Mouse (Mus musculus) small intestine, adult 2 months (tissue): ENCODE results near the gene Thap4. TPM values are rescaled to one million over a fixed set of nuclear protein-coding genes. Genes with fewer than 3 reads are reported as not detected.

Experiments
- H3K27ac ChIP-seq: fragments of 200-500 bp; 2 replicates; pipeline ENCODE4 v1.5.1; 2012; ENCODE audit warnings: low read depth, low read length, control low read depth, inconsistent platforms; ENCODE audit not compliant: insufficient read depth
- H3K27me3 ChIP-seq: fragments of 200-500 bp; 2 replicates; pipeline ENCODE4 v1.6.1; 2012; ENCODE audit warnings: mild to moderate bottlenecking, moderate library complexity, low read length, inconsistent platforms; ENCODE audit not compliant: control insufficient read depth, insufficient read depth
- H3K36me3 ChIP-seq: fragments of 200-500 bp; 2 replicates; pipeline ENCODE4 v1.6.1; 2012; ENCODE audit warnings: mild to moderate bottlenecking, low read length, control low read depth, inconsistent platforms; ENCODE audit not compliant: control insufficient read depth, insufficient read depth
- H3K4me1 ChIP-seq: fragments of 200-500 bp; 2 replicates; pipeline ENCODE4 v1.6.1; 2012; ENCODE audit warnings: low read length, inconsistent platforms, mixed read lengths; ENCODE audit not compliant: control insufficient read depth, insufficient read depth, insufficient read length
- H3K4me3 ChIP-seq: fragments of 200-500 bp; 2 replicates; pipeline ENCODE4 v1.5.1; 2012; ENCODE audit warnings: low read depth, mild to moderate bottlenecking, control low read depth, inconsistent platforms, low read length, moderate library complexity
- CTCF ChIP-seq: fragments of 200-500 bp; IDR thresholded peaks from 2 replicates; pipeline ENCODE4 v1.5.1; 2012; ENCODE audit warnings: low read depth, mild to moderate bottlenecking, control low read depth, inconsistent platforms, low read length, moderate library complexity, mixed read lengths; ENCODE audit not compliant: insufficient replicate concordance, insufficient read length; ENCODE audit errors: extremely low read depth
- POLR2A ChIP-seq: fragments of 200-500 bp; IDR thresholded peaks from 2 replicates; pipeline ENCODE4 v1.6.1; 2012; ENCODE audit warnings: low read depth, mild to moderate bottlenecking, control low read depth, inconsistent platforms, low read length, moderate library complexity
- WGBS: fragments of 180-500 bp; shearing (Covaris S2); methylation state at CpG from one replicate; pipeline ENCODE4 v1.1.7; 2018; 5-methylcytosine and 5-hydroxymethylcytosine counted together
- polyA plus RNA-seq: library from polyadenylated mRNA; depleted of rRNA; stranded (reverse); fragments of >200 nt; gene quantifications from 2 replicates; pipeline ENCODE4 v1.2.3, GENCODE M21; 2012

Thap4 gene
- polyA plus RNA-seq, 1 experiment: 63.0 TPM

DNA sequence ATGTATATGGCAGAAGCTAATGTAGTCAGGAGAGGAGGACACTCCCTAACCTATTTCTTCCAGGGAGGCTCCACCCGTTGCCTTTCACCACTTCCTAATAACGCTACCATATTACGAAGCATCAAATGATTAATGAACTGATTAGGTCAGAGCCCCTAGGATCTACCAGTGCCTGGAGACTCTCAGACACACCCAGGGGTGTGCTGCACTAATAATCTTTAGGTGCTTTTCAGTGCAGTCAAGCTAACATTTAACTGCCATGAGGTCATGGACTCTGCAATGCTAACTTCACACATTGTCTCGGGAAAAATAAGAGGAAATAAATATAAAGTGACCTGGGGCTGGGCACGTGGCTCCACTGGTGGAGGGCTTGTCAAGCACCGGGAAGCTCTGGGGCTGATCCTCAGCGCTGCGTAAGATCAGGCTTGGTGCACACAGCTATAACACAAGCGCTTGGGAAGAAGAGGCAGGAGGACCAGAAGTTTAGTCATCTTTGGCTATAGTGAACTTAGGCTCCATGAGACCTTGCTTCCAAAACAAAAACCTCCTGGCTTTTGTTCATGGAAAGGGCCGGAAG, 51.1 kb downstream of the Thap4 start:
- H3K27me3 ChIP-seq: no peaks in the 10 kb centered on the region
- H3K27ac ChIP-seq: no peak overlapping the region
- peaks cover 10% of the 10 kb centered on the region for H3K36me3 ChIP-seq
- TF ChIP-seq CTCF (no peak), POLR2A (no peak)
- 55% methylated on average over 10 of the region's 10 CpGs for WGBS
- H3K4me1 ChIP-seq: peaks cover 4% of the 10 kb centered on the region; the same call in 1 of the 2 replicates
- no peak overlapping the region for H3K4me3 ChIP-seq

DNA sequence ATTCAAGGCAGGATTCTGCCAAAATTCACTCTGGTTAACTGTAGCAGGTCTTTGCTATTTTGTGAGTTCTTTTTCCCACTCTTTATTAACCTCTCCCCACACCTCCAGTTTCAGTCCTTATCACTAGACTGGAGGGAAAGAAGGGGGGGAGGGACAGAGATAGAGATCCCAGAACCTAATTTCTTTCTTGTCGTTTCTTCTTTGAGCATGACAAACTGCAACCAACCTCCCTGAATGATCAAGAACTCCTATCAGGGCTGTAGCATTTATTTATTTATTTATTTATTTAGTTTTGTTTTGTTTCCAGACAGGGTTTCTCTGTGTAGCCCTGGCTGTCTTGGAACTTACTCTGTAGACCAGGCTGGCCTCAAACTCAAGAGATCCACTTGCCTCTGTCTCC, 52.6 kb downstream of the Thap4 start:
- H3K4me1 ChIP-seq: peaks cover 4% of the 10 kb centered on the region; the same call in 1 of the 2 replicates
- no peaks in the 10 kb centered on the region for H3K27me3 ChIP-seq
- H3K4me3 ChIP-seq: no peak overlapping the region
- H3K36me3 ChIP-seq: peaks cover 10% of the 10 kb centered on the region
- WGBS: 76% methylated on average over 1 of the region's 1 CpGs
- no peak overlapping the region for H3K27ac ChIP-seq
- TF ChIP-seq CTCF (no peak), POLR2A (no peak)

- TF ChIP-seq POLR2A: no peak
- TF ChIP-seq CTCF: no peak
- WGBS: 86% methylated on average over 4 of the region's 4 CpGs
Measured at GRCm38 (mm10) chr1:93699159-93699558, 55.5 kb downstream of the Thap4 start.

DNA sequence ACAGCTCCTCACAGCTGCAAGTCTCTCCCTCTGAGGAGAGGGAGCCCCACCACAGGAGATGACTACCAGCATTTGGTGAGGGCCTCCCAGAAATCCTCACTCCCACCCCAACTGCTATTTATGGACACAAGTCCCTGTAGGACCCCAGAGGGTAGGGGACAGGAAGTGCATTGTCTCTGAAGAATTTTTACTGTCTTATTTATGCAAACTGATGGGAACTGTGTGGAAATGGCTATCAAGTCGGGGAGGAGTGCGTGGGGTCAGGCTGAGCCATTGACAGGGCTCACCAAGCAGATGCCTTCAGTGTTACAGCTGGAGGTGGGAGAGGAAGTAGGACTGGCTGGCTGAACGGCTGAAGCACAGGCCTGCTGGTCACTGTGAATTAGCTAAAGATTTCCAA, 57.3 kb downstream of the Thap4 start:
- Histone ChIP-seq H3K27ac (no peak overlapping the region), H3K36me3 (peaks cover 5% of the 10 kb centered on the region; the same call in 1 of the 2 replicates), H3K4me1 (peaks cover 14% of the 10 kb centered on the region), H3K27me3 (no peaks in the 10 kb centered on the region), H3K4me3 (no peak overlapping the region)
- TF ChIP-seq POLR2A (no peak), CTCF (no peak)
- 64% methylated on average over 3 of the region's 3 CpGs for WGBS

More at GRCm38 (mm10) chr1:93699159-93699558, 55.5 kb downstream of the Thap4 start:
- H3K27ac ChIP-seq: no peak overlapping the region
- peaks cover 7% of the 10 kb centered on the region; the same call in 1 of the 2 replicates for H3K4me1 ChIP-seq
- H3K4me3 ChIP-seq: no peak overlapping the region
- H3K36me3 ChIP-seq: peaks cover 6% of the 10 kb centered on the region; the same call in 1 of the 2 replicates
- H3K27me3 ChIP-seq: no peaks in the 10 kb centered on the region

DNA sequence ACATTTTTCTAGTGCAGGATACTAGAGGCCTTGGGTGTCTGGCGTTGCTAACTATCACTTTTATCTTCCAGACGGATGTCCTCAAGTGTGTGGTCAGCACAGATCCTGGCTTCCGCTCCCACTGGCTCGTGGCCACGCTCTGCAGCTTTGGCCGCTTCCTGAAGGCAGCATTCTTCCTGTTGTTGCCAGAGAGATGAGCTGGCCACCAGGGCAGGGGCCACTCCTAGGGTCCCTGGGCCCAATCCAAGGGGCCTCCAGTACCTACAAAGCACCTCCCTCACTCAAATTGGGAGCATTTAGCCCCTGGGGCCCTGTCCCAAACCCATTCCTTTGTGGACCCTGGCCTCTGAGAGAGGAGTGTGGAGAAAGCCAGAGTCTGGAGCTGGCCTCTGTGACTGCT, 59.7 kb downstream of the Thap4 start:
- Histone ChIP-seq H3K27me3 (no peaks in the 10 kb centered on the region), H3K4me1 (peaks cover 21% of the 10 kb centered on the region), H3K36me3 (peaks cover 5% of the 10 kb centered on the region; the same call in 1 of the 2 replicates), H3K4me3 (no peak overlapping the region), H3K27ac (peak overlapping the region; percentile 51; the same call in 1 of the 2 replicates)
- WGBS: 79% methylated on average over 6 of the region's 6 CpGs
- TF ChIP-seq POLR2A: no peak

DNA sequence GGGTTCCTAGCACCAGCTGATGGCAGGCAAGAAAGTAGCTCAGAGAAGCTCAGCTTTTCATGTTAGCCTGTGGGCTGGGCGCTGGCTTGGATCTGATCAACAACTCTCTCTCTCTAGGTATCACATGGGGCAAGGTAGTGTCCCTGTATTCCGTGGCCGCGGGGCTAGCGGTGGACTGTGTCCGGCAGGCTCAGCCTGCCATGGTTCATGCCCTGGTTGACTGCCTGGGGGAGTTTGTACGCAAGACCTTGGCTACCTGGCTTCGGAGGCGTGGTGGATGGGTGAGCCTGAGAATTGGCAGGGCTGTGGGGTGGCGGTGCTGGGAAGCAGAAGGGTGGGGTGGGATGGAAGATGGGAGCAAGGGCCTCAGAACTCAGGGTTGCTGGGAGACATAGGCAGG, 60.7 kb downstream of the Thap4 start:
- Histone ChIP-seq H3K4me3 (peak overlapping the region; percentile 21), H3K36me3 (peaks cover 5% of the 10 kb centered on the region; the same call in 1 of the 2 replicates), H3K27ac (peak overlapping the region; percentile 44), H3K27me3 (no peaks in the 10 kb centered on the region), H3K4me1 (peaks cover 23% of the 10 kb centered on the region)
- WGBS: 64% methylated on average over 10 of the region's 10 CpGs
- TF ChIP-seq CTCF (no peak), POLR2A (no peak)

- H3K27ac ChIP-seq: peak overlapping the region; percentile 72
- WGBS: 21% methylated on average over 3 of the region's 3 CpGs
- peaks cover 5% of the 10 kb centered on the region; the same call in 1 of the 2 replicates for H3K36me3 ChIP-seq
Measured at GRCm38 (mm10) chr1:93693502-93693901, 61.2 kb downstream of the Thap4 start.

More at GRCm38 (mm10) chr1:93693502-93693901, 61.2 kb downstream of the Thap4 start:
- H3K27me3 ChIP-seq: no peaks in the 10 kb centered on the region
- H3K4me3 ChIP-seq: no peak overlapping the region
- peaks cover 27% of the 10 kb centered on the region for H3K4me1 ChIP-seq
- TF ChIP-seq CTCF (no peak), POLR2A (no peak)
